Mouse (Mus musculus) layer of hippocampus, adult 18-20 months (tissue): ENCODE measurements around the gene Mllt3. TPM values are rescaled to one million over a fixed set of nuclear protein-coding genes. Genes with fewer than 3 reads are reported as not detected.

Experiments used
- DNase-seq, 2 experiments: peaks; one replicate each; pipeline ENCODE4 v3.0.0; 2022; ENCODE audit warnings: low spot score in 2 of 2
- long read RNA-seq: library from polyadenylated mRNA; stranded (forward); transcript quantifications from one replicate; pipeline ENCODE4 v2.0.0, GENCODE M21; 2021
- total RNA-seq, 2 experiments: library from RNA; stranded (reverse); gene quantifications; 2 replicates each; pipeline ENCODE4 v1.2.3; 2021

Gene Mllt3
- 10 to 100 TPM; 50.9 to 58.1 TPM for total RNA-seq
- long read RNA-seq, full-length matches to known transcripts, result 6 of 16 reads
- long read RNA-seq, partial matches to known transcripts, result 5 of 16 reads
- long read RNA-seq, other reads (novel, unspliced or antisense), result 5 of 16 reads

DNA sequence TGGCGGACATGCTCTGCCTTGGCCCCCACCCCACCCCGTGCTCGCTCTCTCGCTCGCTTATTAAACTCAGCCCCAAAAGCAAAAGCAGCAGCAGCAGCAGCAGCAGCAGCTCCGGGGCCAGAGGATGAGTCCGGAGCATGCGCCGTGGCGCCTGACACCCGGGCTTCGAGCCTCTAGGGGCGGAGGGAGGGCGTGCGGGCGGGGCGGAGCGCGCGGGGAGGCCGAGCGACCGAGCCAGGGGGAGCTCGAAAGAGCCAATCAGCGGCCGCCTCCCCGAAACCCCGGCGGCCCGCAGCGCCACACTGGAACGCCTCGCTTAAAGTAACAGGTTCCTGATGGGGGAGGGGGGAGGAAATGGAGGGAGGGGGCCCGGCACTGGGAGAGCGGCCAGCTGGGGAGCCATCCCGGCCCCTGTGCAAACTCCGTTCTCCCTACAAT lies at the start of gene Mllt3:
Gene Mllt3 (minus strand): TSS at position 149 of the 438 bp plus-strand sequence.
- peak; percentile 90 to 95 for DNase-seq

GRCm38 (mm10) chr4:88082381-88082780 lies 49.2 kb upstream of the Mllt3 start:
- DNase-seq, result no peak

DNA sequence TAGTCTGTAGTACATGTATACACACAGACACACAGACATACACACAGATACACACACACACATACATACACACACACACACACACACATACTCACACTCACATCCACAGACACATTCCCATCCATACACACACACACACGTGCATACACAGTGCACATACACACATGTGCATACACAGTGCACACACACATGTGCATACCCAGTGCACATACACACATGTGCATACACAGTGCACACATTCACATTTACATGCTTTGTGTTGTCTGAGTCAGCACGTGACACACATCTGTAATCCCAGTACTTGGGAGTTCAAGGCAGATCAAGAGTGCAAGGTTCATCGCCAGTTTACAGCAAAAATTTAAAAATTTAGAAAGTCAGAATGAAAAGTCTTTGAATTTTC lies 48.7 kb upstream of the Mllt3 start:
- DNase-seq, result no peak

GRCm38 (mm10) chr4:88081417-88081816 lies 48.3 kb upstream of the Mllt3 start:
- no peak for DNase-seq

GRCm38 (mm10) chr4:88078983-88079382 lies 45.8 kb upstream of the Mllt3 start:
- DNase-seq, result no peak

- DNase-seq, result no peak
These were observed 42.2 kb upstream of the Mllt3 start for GRCm38 (mm10) chr4:88075388-88075787.

DNA sequence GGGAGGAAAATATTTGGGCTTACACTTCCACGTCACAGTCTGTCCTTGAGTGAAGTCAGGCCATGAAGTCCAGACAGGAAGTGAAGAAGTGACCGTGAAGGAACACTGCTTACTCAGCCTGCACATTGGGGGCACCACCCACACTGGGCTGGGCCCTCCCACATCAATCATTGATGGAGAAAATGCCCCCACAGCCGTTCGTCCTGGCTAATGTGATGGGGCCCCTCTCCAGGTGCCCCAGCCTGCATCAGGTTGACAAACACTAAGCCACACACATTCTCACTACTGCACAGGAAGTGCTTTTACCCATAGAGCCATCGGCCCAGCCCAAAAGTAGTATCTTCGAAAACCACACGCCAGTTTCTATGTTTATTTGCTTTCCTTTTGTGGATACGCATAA lies 13.1 kb upstream of the Mllt3 start:
- no peak for DNase-seq

DNA sequence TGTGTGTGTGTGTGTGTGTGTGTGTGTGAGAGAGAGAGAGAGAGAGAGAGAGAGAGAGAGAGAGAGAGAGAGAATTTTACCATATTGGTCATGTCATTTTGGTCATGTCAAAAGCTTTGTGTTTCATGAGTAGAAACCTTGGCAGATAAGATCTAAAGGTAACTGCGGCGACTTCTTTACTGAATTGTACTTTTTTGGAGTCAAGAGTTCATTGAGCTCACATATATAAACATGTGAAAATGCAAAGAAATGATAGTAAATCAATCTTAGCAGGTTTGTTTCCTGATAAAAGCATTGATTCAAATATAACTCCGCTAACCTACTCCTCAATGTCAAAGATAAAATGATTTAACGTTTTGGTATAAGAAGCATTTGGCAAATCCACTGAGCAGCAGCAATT lies 12.0 kb upstream of the Mllt3 start:
- DNase-seq, result no peak

DNA sequence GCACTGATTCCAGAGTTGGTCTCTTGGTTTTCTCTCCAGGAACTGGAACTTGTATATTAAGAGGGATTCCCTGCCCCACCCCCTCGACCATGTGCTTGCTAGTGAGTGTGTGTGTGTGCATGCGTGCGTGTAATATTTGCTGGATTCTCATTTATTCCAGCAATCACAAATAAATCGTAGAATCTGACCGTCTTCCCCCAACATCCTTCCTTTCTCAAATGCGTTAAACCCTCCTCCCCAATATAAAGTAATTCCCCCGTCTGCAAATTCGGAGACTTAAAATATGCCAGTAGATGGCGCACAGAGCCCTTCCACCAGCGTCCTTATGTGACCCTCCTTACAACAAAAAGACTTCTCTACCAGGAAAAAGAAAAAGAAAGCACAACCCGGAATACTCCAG lies 2.2 kb upstream of the Mllt3 start:
- peak in 1 of 2 experiments; percentile 75 for DNase-seq

- no peak for DNase-seq
These were observed 1.4 kb upstream of the Mllt3 start for GRCm38 (mm10) chr4:88034387-88035157.

- DNase-seq, result no peak
These were observed 694 bp upstream of the Mllt3 start for GRCm38 (mm10) chr4:88033729-88034386.

DNA sequence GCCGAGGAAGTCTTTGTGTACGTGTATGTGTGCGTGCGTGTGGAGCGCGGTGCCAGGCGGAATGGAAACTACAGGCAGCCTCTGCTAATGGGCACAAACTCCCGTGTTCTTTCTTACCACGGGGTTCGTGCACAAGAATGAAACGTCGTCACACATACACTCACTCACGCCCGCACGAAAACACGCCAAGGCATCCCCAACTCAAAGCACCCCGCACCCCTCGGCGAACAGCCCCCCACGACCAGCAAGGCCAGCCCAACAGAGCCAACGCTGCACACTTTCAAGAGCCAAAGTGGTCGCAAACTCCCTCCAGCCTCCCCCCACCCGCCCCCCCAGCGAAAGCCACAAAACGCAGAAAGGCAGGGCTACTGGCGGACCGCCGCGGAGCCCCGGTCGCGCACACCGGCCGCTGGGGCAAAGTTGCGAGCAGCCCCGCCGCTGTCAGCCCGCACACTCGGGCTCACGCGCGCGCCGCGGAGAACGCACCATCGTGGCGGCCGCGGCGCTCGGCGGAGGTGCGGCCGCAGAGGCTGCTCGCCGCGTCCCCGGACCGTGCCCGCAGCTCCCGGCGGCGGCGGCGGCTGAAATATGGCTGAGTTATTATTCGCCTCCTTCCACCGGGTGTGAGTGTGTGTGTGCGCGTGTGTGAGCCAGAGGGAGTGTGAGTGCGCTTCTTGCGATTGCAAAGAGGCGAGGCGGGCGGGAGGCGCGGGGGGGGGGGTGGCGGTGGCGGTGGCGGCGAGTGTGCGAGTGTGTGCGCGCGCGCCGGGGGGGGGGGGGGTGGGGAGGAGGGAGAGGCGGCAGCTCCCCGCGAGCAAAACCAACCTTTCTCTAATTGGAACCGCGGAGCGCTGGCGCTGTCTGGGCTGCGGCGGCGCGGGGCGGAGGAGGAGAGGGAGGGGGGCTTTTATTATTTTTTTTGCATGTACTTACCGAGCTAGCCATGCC lies 739 bp downstream of the Mllt3 start:
- peak; percentile 54 to 71 for DNase-seq

DNA sequence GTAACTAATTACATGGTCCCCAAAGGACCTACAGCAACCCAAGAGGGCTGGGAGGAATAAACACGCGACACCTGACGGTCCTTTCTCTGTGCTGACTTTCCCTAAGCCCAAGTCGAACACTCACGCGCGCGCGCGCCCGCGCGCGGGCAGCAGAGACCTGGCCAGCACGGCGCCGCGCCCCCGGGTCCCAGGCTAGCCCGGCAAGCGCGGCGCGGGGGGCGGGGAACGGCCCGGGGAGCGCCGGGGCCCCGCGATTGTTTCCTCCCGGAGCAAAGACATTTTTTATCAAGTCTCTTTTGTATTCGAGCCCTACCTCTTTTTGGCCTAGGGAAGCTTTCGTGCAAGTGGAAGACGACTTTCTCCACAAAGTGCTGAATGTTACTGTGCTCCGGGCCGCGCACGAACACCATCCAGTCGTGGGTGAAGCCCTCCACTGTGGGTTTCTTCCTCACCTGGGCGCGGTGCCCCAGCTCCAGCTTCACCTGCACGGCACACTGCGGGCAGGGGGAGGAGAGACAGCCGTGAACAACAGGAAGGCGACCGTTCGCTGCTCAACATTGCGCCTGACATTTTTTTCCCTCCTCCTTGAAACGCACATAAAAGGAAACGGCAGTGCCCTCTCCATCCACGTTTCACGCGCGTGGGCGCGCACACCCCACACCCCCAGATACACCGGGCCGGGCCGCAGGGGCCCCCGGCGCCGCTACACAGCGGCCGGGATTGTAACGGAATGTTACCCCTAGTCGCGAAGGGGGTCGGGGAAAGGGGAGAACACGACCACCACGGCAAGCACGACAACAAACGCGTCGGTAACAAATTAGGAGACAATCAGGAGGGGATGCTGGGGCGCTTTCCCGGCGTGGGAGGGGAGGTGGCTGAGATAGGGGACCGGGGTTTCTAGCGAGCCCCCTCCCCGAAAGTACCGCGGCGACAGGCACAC lies 1.7 kb downstream of the Mllt3 start:
- peak in 1 of 2 experiments; percentile 30 for DNase-seq

DNA sequence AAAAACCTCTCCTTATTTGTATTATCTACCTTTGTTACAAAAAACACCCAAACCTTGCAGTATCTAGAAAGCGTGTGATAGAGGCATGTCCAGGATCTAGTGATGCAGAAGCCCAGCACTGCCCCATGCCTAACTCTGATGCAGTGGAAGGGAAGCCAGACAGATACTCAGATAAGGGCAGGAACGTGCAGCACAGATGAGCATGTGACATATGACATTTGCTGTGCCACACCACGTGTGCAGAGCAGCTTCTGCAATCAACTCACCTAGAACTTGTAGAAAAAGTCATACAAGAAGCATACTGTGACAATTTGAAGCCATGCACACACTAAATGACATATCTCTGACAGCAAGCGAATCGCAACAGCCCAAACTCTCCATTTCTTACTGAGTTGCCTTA lies 9.6 kb downstream of the Mllt3 start:
- no peak for DNase-seq

DNA sequence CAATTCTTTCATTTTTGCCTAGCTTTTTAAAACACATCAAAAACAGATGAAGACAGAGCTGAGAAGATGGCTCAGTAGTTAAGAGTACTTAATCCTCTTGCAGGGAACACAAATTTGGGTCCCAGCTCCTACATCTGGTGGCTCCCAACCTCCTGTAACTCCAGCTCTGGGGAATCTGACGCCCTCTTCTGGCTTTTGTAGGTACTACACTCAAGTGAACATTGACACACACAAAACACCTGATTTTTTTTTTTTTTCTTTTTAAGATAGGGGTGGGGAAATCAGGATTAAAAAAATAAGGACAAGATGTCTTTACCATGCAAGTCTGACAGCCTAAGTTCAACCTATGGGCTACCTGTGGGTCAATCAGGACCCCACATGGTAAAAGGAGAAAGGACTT lies 10.5 kb downstream of the Mllt3 start:
- DNase-seq, result no peak

DNA sequence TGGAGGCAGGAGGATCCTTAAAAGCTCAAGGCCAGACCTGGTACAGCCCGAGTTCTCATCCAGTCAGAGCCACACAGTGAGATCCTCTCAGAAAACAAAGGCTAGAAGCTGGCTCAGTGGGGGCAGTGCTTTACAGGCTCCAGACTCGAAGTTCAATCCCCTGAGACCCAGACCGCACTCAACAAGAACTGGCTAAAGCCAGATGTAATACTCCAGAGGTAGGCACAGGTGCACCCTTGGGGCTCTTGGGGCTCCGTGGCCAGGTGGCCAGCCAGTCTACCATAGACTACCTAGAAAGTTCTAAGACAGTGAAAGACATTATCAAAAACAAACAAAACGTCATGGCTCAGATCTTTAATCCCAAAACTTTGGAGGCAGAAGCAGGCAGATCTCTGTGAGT lies 12.7 kb downstream of the Mllt3 start:
- no peak for DNase-seq

DNA sequence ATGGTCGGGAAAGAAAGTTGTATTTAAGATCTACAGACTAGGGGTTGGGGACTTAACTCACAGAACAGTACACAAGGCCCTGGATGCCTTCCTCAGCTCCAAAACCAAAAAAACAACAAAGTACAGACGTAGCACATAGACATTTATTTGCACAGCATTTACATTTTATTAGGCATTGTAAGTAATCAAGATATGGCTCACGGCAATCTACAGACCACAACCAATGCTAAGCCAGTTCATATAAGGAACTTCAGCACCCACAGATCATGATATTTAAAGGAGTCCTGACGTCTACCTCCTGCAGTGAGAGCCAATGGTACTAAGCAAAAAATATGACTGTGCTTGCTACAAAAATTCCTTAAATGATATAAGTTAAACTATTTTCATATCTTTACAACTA lies 13.5 kb downstream of the Mllt3 start:
- no peak for DNase-seq

GRCm38 (mm10) chr4:88017452-88018350 lies 15.5 kb downstream of the Mllt3 start:
- no peak for DNase-seq

- DNase-seq, result no peak
These were observed 17.4 kb downstream of the Mllt3 start for GRCm38 (mm10) chr4:88015765-88016164.
